Mouse (Mus musculus) forebrain, embryonic 16.5 days (tissue): ENCODE measurements at regions not wholly inside any gene's neighbourhood (a gene's known extent, or its start where the extent isn't known, plus 50 kb on each side); places are given as distances from the start of the nearest gene placed in this dataset.

Experiments used
- ATAC-seq: fragments of 200-750 bp; cut with Nextera tagmentation; 2 replicates; pipeline ENCODE4 v1.8.0; 2017; ENCODE audit warnings: mild to moderate bottlenecking, moderate library complexity
- H3K27ac ChIP-seq: fragments of 300-500 bp; sonication (generic); 2 replicates; pipeline ENCODE4 v1.5.1; 2014; ENCODE audit warnings: low read length, control low read depth
- H3K27me3 ChIP-seq: fragments of 300-500 bp; sonication (generic); replicated peaks from 2 replicates; pipeline ENCODE4 v1.6.1; 2014; ENCODE audit warnings: low read length; ENCODE audit not compliant: control insufficient read depth, insufficient read depth
- H3K36me3 ChIP-seq: fragments of 300-500 bp; sonication (generic); 2 replicates; pipeline ENCODE4 v1.6.1; 2014; ENCODE audit not compliant: control insufficient read depth, insufficient read depth
- H3K4me1 ChIP-seq: fragments of 300-500 bp; sonication (generic); replicated peaks from 2 replicates; pipeline ENCODE4 v1.6.1; 2014; ENCODE audit warnings: low read length; ENCODE audit not compliant: control insufficient read depth, insufficient read depth
- H3K4me2 ChIP-seq: fragments of 300-500 bp; sonication (generic); 2 replicates; pipeline ENCODE4 v1.6.1; 2014; ENCODE audit warnings: mild to moderate bottlenecking, low read length, control low read depth
- H3K4me3 ChIP-seq: fragments of 300-500 bp; sonication (generic); replicated peaks from 2 replicates; pipeline ENCODE4 v1.5.1; 2014; ENCODE audit warnings: mild to moderate bottlenecking, low read length, control low read depth
- H3K9ac ChIP-seq: fragments of 300-500 bp; sonication (generic); replicated peaks from 2 replicates; pipeline ENCODE4 v1.6.1; 2014; ENCODE audit warnings: low read depth, low read length, control low read depth
- H3K9me3 ChIP-seq: fragments of 300-500 bp; sonication (generic); 2 replicates; pipeline ENCODE4 v1.6.1; 2016; ENCODE audit warnings: low read length; ENCODE audit not compliant: control insufficient read depth
- WGBS: fragments of 180-500 bp; shearing (Covaris S2); extraction: QIAGEN DNeasy Blood & Tissue Kit; methylation state at CpG from one replicate; pipeline ENCODE4 v1.1.7; 2014; 5-methylcytosine and 5-hydroxymethylcytosine counted together

- WGBS, result 90% methylated on average over 1 of the region's 1 CpGs
- no peak overlapping the region for H3K9ac ChIP-seq
- H3K27ac ChIP-seq, result no peak overlapping the region
- H3K4me2 ChIP-seq, result no peak overlapping the region
- no peak for ATAC-seq
- no peak overlapping the region for H3K4me3 ChIP-seq
- H3K27me3 ChIP-seq, result no peaks in the 10 kb centered on the region
- H3K9me3 ChIP-seq, result no peaks in the 10 kb centered on the region
- no peaks in the 10 kb centered on the region for H3K36me3 ChIP-seq
- peaks cover 6% of the 10 kb centered on the region for H3K4me1 ChIP-seq
These were observed 68.3 kb downstream of the Cd83 start for GRCm38 (mm10) chr13:43852888-43853287.

GRCm38 (mm10) chr13:43854973-43855372, 70.4 kb downstream of the Cd83 start:
- H3K4me2 ChIP-seq, result no peak overlapping the region
- H3K9me3 ChIP-seq, result no peaks in the 10 kb centered on the region
- no peaks in the 10 kb centered on the region for H3K36me3 ChIP-seq
- no peak for ATAC-seq
- WGBS, result 98% methylated on average over 2 of the region's 2 CpGs
- H3K27ac ChIP-seq, result no peak overlapping the region
- H3K4me3 ChIP-seq, result no peak overlapping the region
- H3K9ac ChIP-seq, result no peak overlapping the region
- H3K27me3 ChIP-seq, result no peaks in the 10 kb centered on the region
- H3K4me1 ChIP-seq, result peaks cover 6% of the 10 kb centered on the region

- no peak overlapping the region for H3K4me2 ChIP-seq
- no peak overlapping the region for H3K4me3 ChIP-seq
- 77% methylated on average over 4 of the region's 4 CpGs for WGBS
- no peak for ATAC-seq
- H3K4me1 ChIP-seq, result peaks cover 14% of the 10 kb centered on the region
- no peaks in the 10 kb centered on the region for H3K27me3 ChIP-seq
- H3K9ac ChIP-seq, result no peak overlapping the region
- no peaks in the 10 kb centered on the region for H3K9me3 ChIP-seq
- no peaks in the 10 kb centered on the region for H3K36me3 ChIP-seq
- no peak overlapping the region for H3K27ac ChIP-seq
These were observed 76.4 kb downstream of the Cd83 start for GRCm38 (mm10) chr13:43860932-43861331.

- ATAC-seq, result no peak
- Histone ChIP-seq H3K9ac (no peak overlapping the region), H3K27me3 (no peaks in the 10 kb centered on the region), H3K4me2 (no peak overlapping the region), H3K4me1 (peaks cover 14% of the 10 kb centered on the region), H3K36me3 (no peaks in the 10 kb centered on the region), H3K9me3 (no peaks in the 10 kb centered on the region), H3K27ac (no peak overlapping the region), H3K4me3 (no peak overlapping the region)
- WGBS, result 79% methylated on average over 7 of the region's 7 CpGs
These were observed 76.8 kb downstream of the Cd83 start for GRCm38 (mm10) chr13:43861424-43861823.

GRCm38 (mm10) chr13:43862056-43862455, 77.5 kb downstream of the Cd83 start:
- Histone ChIP-seq H3K9ac (no peak overlapping the region), H3K36me3 (no peaks in the 10 kb centered on the region), H3K27ac (no peak overlapping the region), H3K4me1 (peaks cover 14% of the 10 kb centered on the region), H3K9me3 (no peaks in the 10 kb centered on the region), H3K4me2 (no peak overlapping the region), H3K27me3 (no peaks in the 10 kb centered on the region), H3K4me3 (no peak overlapping the region)
- ATAC-seq, result no peak
- 84% methylated on average over 5 of the region's 5 CpGs for WGBS

- Histone ChIP-seq H3K36me3 (no peaks in the 10 kb centered on the region), H3K4me3 (no peak overlapping the region), H3K27ac (no peak overlapping the region), H3K9ac (no peak overlapping the region), H3K9me3 (no peaks in the 10 kb centered on the region), H3K27me3 (no peaks in the 10 kb centered on the region), H3K4me1 (peaks cover 14% of the 10 kb centered on the region), H3K4me2 (no peak overlapping the region)
- ATAC-seq, result no peak
- 84% methylated on average over 6 of the region's 6 CpGs for WGBS
These were observed 78.0 kb downstream of the Cd83 start for GRCm38 (mm10) chr13:43862586-43862985.

GRCm38 (mm10) chr13:43863581-43864100, 79.1 kb downstream of the Cd83 start:
- no peak for ATAC-seq
- peaks cover 14% of the 10 kb centered on the region for H3K4me1 ChIP-seq
- no peak overlapping the region for H3K27ac ChIP-seq
- WGBS, result 73% methylated on average over 7 of the region's 7 CpGs
- H3K9me3 ChIP-seq, result no peaks in the 10 kb centered on the region
- no peak overlapping the region for H3K4me3 ChIP-seq
- no peak overlapping the region for H3K4me2 ChIP-seq
- H3K27me3 ChIP-seq, result no peaks in the 10 kb centered on the region
- no peaks in the 10 kb centered on the region for H3K36me3 ChIP-seq
- no peak overlapping the region for H3K9ac ChIP-seq

- Histone ChIP-seq H3K27me3 (no peaks in the 10 kb centered on the region), H3K9me3 (no peaks in the 10 kb centered on the region), H3K36me3 (no peaks in the 10 kb centered on the region), H3K4me1 (peaks cover 14% of the 10 kb centered on the region), H3K9ac (peak overlapping the region; percentile 39), H3K4me2 (peak overlapping the region; percentile 65), H3K4me3 (peak overlapping the region; percentile 41), H3K27ac (no peak overlapping the region)
- WGBS, result 1% methylated on average over 35 of the region's 35 CpGs
- ATAC-seq, result peak; percentile 100
These were observed 79.7 kb downstream of the Cd83 start for GRCm38 (mm10) chr13:43864153-43864861.

GRCm38 (mm10) chr13:43865036-43865435, 80.5 kb downstream of the Cd83 start:
- Histone ChIP-seq H3K36me3 (no peaks in the 10 kb centered on the region), H3K4me2 (peak overlapping the region; percentile 65), H3K4me1 (peaks cover 14% of the 10 kb centered on the region), H3K9me3 (no peaks in the 10 kb centered on the region), H3K27me3 (no peaks in the 10 kb centered on the region), H3K4me3 (peak overlapping the region; percentile 41), H3K9ac (peak overlapping the region; percentile 9), H3K27ac (no peak overlapping the region)
- 3% methylated on average over 20 of the region's 20 CpGs for WGBS
- peak; percentile 17 for ATAC-seq
